In the genomic region with DNA sequence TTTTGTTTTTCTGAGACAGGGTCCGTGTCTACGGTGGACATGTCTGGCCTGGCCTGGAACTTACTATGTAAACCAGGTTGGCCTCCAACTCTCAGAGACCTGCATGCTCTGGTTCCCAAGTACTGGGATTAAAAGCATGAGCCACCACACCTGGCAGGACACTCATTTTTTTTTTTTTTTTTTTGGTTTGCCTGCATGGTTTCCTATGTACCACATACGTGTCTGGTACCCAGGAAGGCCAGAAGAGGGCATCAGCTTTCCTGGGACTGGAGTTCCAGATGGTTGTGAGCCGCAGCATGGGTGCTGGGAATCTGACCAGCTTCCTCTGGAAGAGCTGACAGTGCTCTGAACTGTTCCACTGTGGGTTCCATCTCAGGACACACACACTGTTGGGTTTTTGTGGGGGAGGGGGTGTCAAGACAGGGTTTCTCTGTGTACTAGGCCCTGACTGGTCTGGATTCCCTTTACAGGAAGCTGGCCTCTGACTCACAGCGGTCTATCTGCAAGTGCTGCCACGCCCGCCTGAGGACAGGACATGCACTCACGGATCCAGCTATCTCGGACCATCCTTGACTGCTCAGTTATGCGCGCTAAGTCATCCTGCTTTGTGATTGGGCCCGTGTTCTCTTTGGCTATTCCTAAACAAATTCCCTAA, we compare ENCODE assay signal across 27 mouse cellular contexts. TPM values are rescaled to one million over a fixed set of nuclear protein-coding genes. Genes with fewer than 3 reads are reported as not detected.
DNase-seq lines count a peak whose midpoint lies in the region; ATAC-seq and TF ChIP-seq lines count a peak whose summit lies in the region.
"Had no signal": no experiment of that assay in that cellular context is flagged by ENCODE, and none has a peak within 500 bp of the region (broad histone marks: within the 10 kb centered on the region; RNA-seq: fewer than 3 reads in every experiment).

No protein-coding gene starts in this region.

- peak; percentile 53 for DNase-seq in midbrain, embryonic 11.5 days (ENCODE audit: low spot score, missing footprints)
- DNase-seq in midbrain, embryonic 10.5 days (ENCODE audit: low spot score), result no peak
- DNase-seq in MEL (ENCODE audit: low read depth, low spot score), result peak; percentile 84
- no peak for DNase-seq in yolk sac, embryonic 10.5 days (ENCODE audit: low spot score)
- DNase-seq: adrenal gland, postnatal 10 days; B cell, adult 2 months; cerebellum, adult 2 months; cerebellum, postnatal 25 days; gastrocnemius, adult 2 months; kidney, adult 9 months; kidney, postnatal 14 days; layer of hippocampus, postnatal 36 days; lung, postnatal 14 days; right cerebral cortex, postnatal 4 days; thymus, adult 2 months had no signal

- TF ChIP-seq CTCF in intestine, postnatal 0 days (IDR thresholded peaks at IDR 0.05; ENCODE audit: low read depth), result 0 out of 2 replicates have a peak, but pooled peaks have one; percentile 13
- TF ChIP-seq CTCF in MEL (IDR thresholded peaks at IDR 0.05 in 2 of 3, conservative IDR thresholded peaks at IDR 0.05 in 1 of 3; ENCODE audit: control insufficient read depth in 1 of 3, insufficient read depth in 1 of 3, low read depth in 2 of 3, low read length in 3 of 3, poor library complexity in 1 of 3, severe bottlenecking in 1 of 3), result peak; percentile 7 to 18 (median 17); a peak in 2 of 6 replicates

- ATAC-seq in intestine, postnatal 0 days, result no peak
- no peak for ATAC-seq in intestine, embryonic 16.5 days
- no peak for ATAC-seq in midbrain, embryonic 11.5 days (ENCODE audit: low FRiP score)
- no peak for ATAC-seq in granulocyte monocyte progenitor cell, adult 5-6 weeks (replicated peaks; ENCODE audit: poor library complexity, severe bottlenecking)

- H3K9ac ChIP-seq in intestine, postnatal 0 days (ENCODE audit: low read depth, low read length), result no peak overlapping the region
- H3K9ac ChIP-seq in intestine, embryonic 16.5 days (ENCODE audit: low read depth, low read length), result no peak overlapping the region
- H3K9ac ChIP-seq in midbrain, embryonic 11.5 days (ENCODE audit: low read length), result no peak overlapping the region
- no peak overlapping the region for H3K9ac ChIP-seq in MEL (ENCODE audit: control insufficient read depth, low read depth, low read length, poor library complexity, severe bottlenecking)
- H3K9ac ChIP-seq: embryonic facial prominence, embryonic 12.5 days; forebrain, embryonic 12.5 days; hindbrain, embryonic 15.5 days; limb, embryonic 13.5 days; stomach, embryonic 15.5 days had no signal

- H3K36me3 ChIP-seq in intestine, postnatal 0 days (ENCODE audit: control insufficient read depth, insufficient read depth), result peaks cover 6% of the 10 kb centered on the region; the same call in 1 of the 2 replicates
- H3K36me3 ChIP-seq in intestine, embryonic 16.5 days (ENCODE audit: control insufficient read depth, insufficient read depth, low read length), result no peaks in the 10 kb centered on the region; the same call in 1 of the 2 replicates
- H3K36me3 ChIP-seq in midbrain, embryonic 11.5 days (ENCODE audit: control insufficient read depth, insufficient read depth, low read length), result no peaks in the 10 kb centered on the region
- H3K36me3 ChIP-seq in midbrain, embryonic 10.5 days, result no peaks in the 10 kb centered on the region
- peaks cover 0 to 17% of the 10 kb centered on the region in 2 experiments; a peak in 2 of 4 replicates for H3K36me3 ChIP-seq in MEL (ENCODE audit: control insufficient read depth in 1 of 2, insufficient read depth in 2 of 2, low read length in 2 of 2)
- H3K36me3 ChIP-seq: embryonic facial prominence, embryonic 12.5 days; forebrain, embryonic 12.5 days; heart, embryonic 10.5 days; hindbrain, embryonic 15.5 days; limb, embryonic 13.5 days; stomach, embryonic 15.5 days had no signal

- no peak overlapping the region for H3K4me2 ChIP-seq in intestine, postnatal 0 days (replicated peaks; ENCODE audit: low read depth)
- H3K4me2 ChIP-seq in intestine, embryonic 16.5 days (ENCODE audit: low read depth, low read length), result no peak overlapping the region
- H3K4me2 ChIP-seq in midbrain, embryonic 11.5 days, result no peak overlapping the region
- H3K4me2 ChIP-seq: embryonic facial prominence, embryonic 12.5 days; forebrain, embryonic 12.5 days; hindbrain, embryonic 15.5 days; limb, embryonic 13.5 days; stomach, embryonic 15.5 days had no signal

- H3K9me3 ChIP-seq in intestine, postnatal 0 days (ENCODE audit: control insufficient read depth), result no peaks in the 10 kb centered on the region
- no peaks in the 10 kb centered on the region for H3K9me3 ChIP-seq in intestine, embryonic 16.5 days (ENCODE audit: control insufficient read depth, low read length)
- no peaks in the 10 kb centered on the region; the same call in 1 of the 2 replicates for H3K9me3 ChIP-seq in midbrain, embryonic 11.5 days (ENCODE audit: control insufficient read depth, low read length)
- peaks cover 5% of the 10 kb centered on the region for H3K9me3 ChIP-seq in midbrain, embryonic 10.5 days (replicated peaks)
- no peaks in the 10 kb centered on the region for H3K9me3 ChIP-seq in MEL (replicated peaks; ENCODE audit: insufficient read depth, low read length)
- H3K9me3 ChIP-seq: heart, embryonic 10.5 days; hindbrain, embryonic 15.5 days; stomach, embryonic 15.5 days had no signal

- H3K27me3 ChIP-seq in intestine, postnatal 0 days (replicated peaks; ENCODE audit: control insufficient read depth, insufficient read depth, low read length), result peaks cover 11% of the 10 kb centered on the region; the same call in 1 of the 2 replicates
- H3K27me3 ChIP-seq in intestine, embryonic 16.5 days (replicated peaks; ENCODE audit: control insufficient read depth, insufficient read depth, low read length), result peaks cover 14% of the 10 kb centered on the region
- H3K27me3 ChIP-seq in midbrain, embryonic 11.5 days (ENCODE audit: control insufficient read depth, insufficient read depth, low read length), result peaks cover 81% of the 10 kb centered on the region
- H3K27me3 ChIP-seq in midbrain, embryonic 10.5 days (ENCODE audit: low read depth, poor library complexity, severe bottlenecking), result peaks cover 100% of the 10 kb centered on the region
- no peaks in the 10 kb centered on the region for H3K27me3 ChIP-seq in MEL (ENCODE audit: control insufficient read depth in 1 of 2, insufficient read depth in 2 of 2, low read length in 2 of 2)

- H3K79me2 ChIP-seq in MEL (ENCODE audit: control insufficient read depth, insufficient read depth, low read length, poor library complexity), result peaks cover 15% of the 10 kb centered on the region

- H3K4me3 ChIP-seq in intestine, postnatal 0 days (ENCODE audit: low read depth, low read length), result no peak overlapping the region
- no peak overlapping the region for H3K4me3 ChIP-seq in intestine, embryonic 16.5 days (ENCODE audit: low read length)
- H3K4me3 ChIP-seq in midbrain, embryonic 11.5 days (ENCODE audit: low read depth, low read length), result no peak overlapping the region
- no peak overlapping the region for H3K4me3 ChIP-seq in midbrain, embryonic 10.5 days
- H3K4me3 ChIP-seq in MEL (ENCODE audit: control insufficient read depth in 1 of 2, insufficient read depth in 1 of 2, low read depth in 2 of 2, low read length in 2 of 2), result no peak overlapping the region
- H3K4me3 ChIP-seq: embryonic facial prominence, embryonic 12.5 days; forebrain, embryonic 12.5 days; gastrocnemius, adult 2 months; heart, embryonic 10.5 days; hindbrain, embryonic 15.5 days; layer of hippocampus, adult 2 months; limb, embryonic 13.5 days; stomach, embryonic 15.5 days had no signal

- H3K4me1 ChIP-seq in intestine, postnatal 0 days (replicated peaks; ENCODE audit: control insufficient read depth, insufficient read depth, low read length), result peaks cover 20% of the 10 kb centered on the region
- peaks cover 28% of the 10 kb centered on the region for H3K4me1 ChIP-seq in intestine, embryonic 16.5 days (ENCODE audit: control insufficient read depth, insufficient read depth, low read length)
- peaks cover 15% of the 10 kb centered on the region for H3K4me1 ChIP-seq in midbrain, embryonic 11.5 days (ENCODE audit: control insufficient read depth, insufficient read depth, low read length)
- H3K4me1 ChIP-seq in midbrain, embryonic 10.5 days, result peaks cover 32% of the 10 kb centered on the region
- H3K4me1 ChIP-seq in MEL (ENCODE audit: control insufficient read depth in 1 of 2, insufficient read depth in 2 of 2, low read length in 2 of 2), result peaks cover 0 to 30% of the 10 kb centered on the region in 2 experiments; a peak in 2 of 4 replicates

- TF ChIP-seq EP300 in MEL (IDR thresholded peaks at IDR 0.05; ENCODE audit: low read depth in 1 of 2, low read length in 2 of 2), result peak; percentile 49 to 63

- TF ChIP-seq POLR2A in MEL (IDR thresholded peaks at IDR 0.05; ENCODE audit: control insufficient read depth in 1 of 2, insufficient read depth in 1 of 2, low read depth in 1 of 2, low read length in 2 of 2, poor library complexity in 1 of 2), result 0 out of 4 replicates have a peak, but pooled peaks of 1 of the 2 experiments have one; percentile 17

- 79% methylated on average over 12 of the region's 12 CpGs for WGBS in intestine, postnatal 0 days
- 86% methylated on average over 12 of the region's 12 CpGs for WGBS in intestine, embryonic 16.5 days
- WGBS in midbrain, embryonic 11.5 days, result 88% methylated on average over 12 of the region's 12 CpGs
- 86% methylated on average over 12 of the region's 12 CpGs for WGBS in midbrain, embryonic 10.5 days

- no peak for TF ChIP-seq RAD21 in MEL (IDR thresholded peaks at IDR 0.05; ENCODE audit: low read depth, low read length)

- no peak overlapping the region for H3K27ac ChIP-seq in intestine, postnatal 0 days (ENCODE audit: low read depth, low read length)
- no peak overlapping the region for H3K27ac ChIP-seq in intestine, embryonic 16.5 days (ENCODE audit: low read length)
- no peak overlapping the region for H3K27ac ChIP-seq in midbrain, embryonic 11.5 days (ENCODE audit: low read depth, low read length)
- no peak overlapping the region for H3K27ac ChIP-seq in midbrain, embryonic 10.5 days (replicated peaks)
- H3K27ac ChIP-seq in MEL (ENCODE audit: control insufficient read depth, low read depth, low read length), result peak overlapping the region; percentile 49
- H3K27ac ChIP-seq: embryonic facial prominence, embryonic 12.5 days; forebrain, embryonic 12.5 days; gastrocnemius, adult 2 months; heart, embryonic 10.5 days; hindbrain, embryonic 15.5 days; layer of hippocampus, adult 2 months; limb, embryonic 13.5 days; stomach, embryonic 15.5 days had no signal

RNA-seq across cellular contexts. Expression of a gene that starts 3.0 kb away (rescaled TPM):
- polyA plus RNA-seq in intestine, postnatal 0 days (2015; fragmentation: Nextera tagmentation; extraction: Ambion mirVana), result 50.6 TPM in 2 replicates
- polyA plus RNA-seq in intestine, embryonic 16.5 days (2015; fragmentation: Nextera tagmentation; extraction: Ambion mirVana), result 44.9 and 46.0 TPM in 2 replicates
- polyA plus RNA-seq in midbrain, embryonic 11.5 days (2014; fragmentation: Nextera tagmentation; extraction: Ambion mirVana), result 11.3 and 15.0 TPM in 2 replicates
- polyA plus RNA-seq in midbrain, embryonic 10.5 days (2016; fragmentation: Nextera tagmentation; extraction: Ambion mirVana), result 13.6 and 14.6 TPM in 2 replicates
- total RNA-seq in MEL (2012; rRNA removed), result 29.0 and 31.0 TPM in 2 replicates
- polyA plus RNA-seq in MEL (2012; ENCODE audit: insufficient read depth in 1 of 2, insufficient read length in 2 of 2, low read depth in 1 of 2, low replicate concordance in 2 of 2, missing spikeins in 1 of 2), result 10 to 100 TPM in 1 of 2 experiments, not detected in 1; 33.5 TPM
- total RNA-seq in granulocyte monocyte progenitor cell, adult 5-6 weeks (2014; fragmentation: Nextera tagmentation), result 8.7 and 9.4 TPM in 2 replicates
- 15.8 and 21.0 TPM in 2 replicates for total RNA-seq in granulocyte monocyte progenitor cell, adult 5-6 weeks (2017)

RNA-seq across cellular contexts. Expression of a gene that starts 3.0 kb away (rescaled TPM):
- 6.0 and 6.2 TPM in 2 replicates for polyA plus RNA-seq in intestine, postnatal 0 days (2015; fragmentation: Nextera tagmentation; extraction: Ambion mirVana)
- polyA plus RNA-seq in intestine, embryonic 16.5 days (2015; fragmentation: Nextera tagmentation; extraction: Ambion mirVana), result 6.0 and 6.8 TPM in 2 replicates
- 0.84 and 1.5 TPM in 2 replicates for polyA plus RNA-seq in midbrain, embryonic 11.5 days (2014; fragmentation: Nextera tagmentation; extraction: Ambion mirVana)
- polyA plus RNA-seq in midbrain, embryonic 10.5 days (2016; fragmentation: Nextera tagmentation; extraction: Ambion mirVana), result 0.64 and 0.72 TPM in 2 replicates
- 4.1 and 4.8 TPM in 2 replicates for total RNA-seq in MEL (2012; rRNA removed)
- polyA plus RNA-seq in MEL (2012; ENCODE audit: insufficient read depth in 1 of 2, insufficient read length in 2 of 2, low read depth in 1 of 2, low replicate concordance in 2 of 2, missing spikeins in 1 of 2), result 1 to 10 TPM in 1 of 2 experiments, not detected in 1; 7.2 TPM
- 0.21 and 4.4 TPM in 2 replicates for total RNA-seq in granulocyte monocyte progenitor cell, adult 5-6 weeks (2014; fragmentation: Nextera tagmentation)
- 1.7 and 3.6 TPM in 2 replicates for total RNA-seq in granulocyte monocyte progenitor cell, adult 5-6 weeks (2017)

RNA-seq across cellular contexts. Expression of a gene that starts 6.5 kb away (rescaled TPM):
- 7.1 and 8.1 TPM in 2 replicates for polyA plus RNA-seq in intestine, postnatal 0 days (2015; fragmentation: Nextera tagmentation; extraction: Ambion mirVana)
- polyA plus RNA-seq in intestine, embryonic 16.5 days (2015; fragmentation: Nextera tagmentation; extraction: Ambion mirVana), result 16.2 and 17.5 TPM in 2 replicates
- polyA plus RNA-seq in midbrain, embryonic 11.5 days (2014; fragmentation: Nextera tagmentation; extraction: Ambion mirVana), result 5.6 and 6.1 TPM in 2 replicates
- polyA plus RNA-seq in midbrain, embryonic 10.5 days (2016; fragmentation: Nextera tagmentation; extraction: Ambion mirVana), result 2.4 and 4.2 TPM in 2 replicates
- 2.7 and 2.8 TPM in 2 replicates for total RNA-seq in MEL (2012; rRNA removed)
- polyA plus RNA-seq in MEL (2012; ENCODE audit: insufficient read depth in 1 of 2, insufficient read length in 2 of 2, low read depth in 1 of 2, low replicate concordance in 2 of 2, missing spikeins in 1 of 2), result 1 to 10 TPM in 1 of 2 experiments, not detected in 1; 4.7 TPM
- total RNA-seq in granulocyte monocyte progenitor cell, adult 5-6 weeks (2014; fragmentation: Nextera tagmentation), result 0.32 TPM in 1 of 2 replicates, not detected in the other
- total RNA-seq in granulocyte monocyte progenitor cell, adult 5-6 weeks (2017), result 1.0 TPM in 1 of 2 replicates, not detected in the other
- total RNA-seq: hematopoietic stem cell, adult 5-6 weeks had no signal

RNA-seq across cellular contexts. Expression of a gene that starts 8.1 kb away (rescaled TPM):
- 0.27 and 0.48 TPM in 2 replicates for polyA plus RNA-seq in intestine, postnatal 0 days (2015; fragmentation: Nextera tagmentation; extraction: Ambion mirVana)
- polyA plus RNA-seq in intestine, embryonic 16.5 days (2015; fragmentation: Nextera tagmentation; extraction: Ambion mirVana), result 0.17 and 0.18 TPM in 2 replicates
- polyA plus RNA-seq in midbrain, embryonic 11.5 days (2014; fragmentation: Nextera tagmentation; extraction: Ambion mirVana), result not detected in 2 replicates
- 0.10 TPM in 1 of 2 replicates, not detected in the other for polyA plus RNA-seq in midbrain, embryonic 10.5 days (2016; fragmentation: Nextera tagmentation; extraction: Ambion mirVana)
- total RNA-seq in MEL (2012; rRNA removed), result 1.4 and 1.7 TPM in 2 replicates
- polyA plus RNA-seq in MEL (2012; ENCODE audit: insufficient read depth in 1 of 2, insufficient read length in 2 of 2, low read depth in 1 of 2, low replicate concordance in 2 of 2, missing spikeins in 1 of 2), result 1 to 10 TPM in 1 of 2 experiments, not detected in 1; 7.1 TPM
- total RNA-seq in granulocyte monocyte progenitor cell, adult 5-6 weeks (2014; fragmentation: Nextera tagmentation), result not detected in 2 replicates
- total RNA-seq in granulocyte monocyte progenitor cell, adult 5-6 weeks (2017), result not detected in 2 replicates
- total RNA-seq: hematopoietic stem cell, adult 5-6 weeks had no signal
- polyA plus RNA-seq: intestine, embryonic 14.5 days had no signal

RNA-seq across cellular contexts. Expression of a gene that starts 14.5 kb away (rescaled TPM):
- 0.76 and 0.90 TPM in 2 replicates for polyA plus RNA-seq in intestine, postnatal 0 days (2015; fragmentation: Nextera tagmentation; extraction: Ambion mirVana)
- 1.3 and 1.4 TPM in 2 replicates for polyA plus RNA-seq in intestine, embryonic 16.5 days (2015; fragmentation: Nextera tagmentation; extraction: Ambion mirVana)
- 2.0 and 3.2 TPM in 2 replicates for polyA plus RNA-seq in midbrain, embryonic 11.5 days (2014; fragmentation: Nextera tagmentation; extraction: Ambion mirVana)
- polyA plus RNA-seq in midbrain, embryonic 10.5 days (2016; fragmentation: Nextera tagmentation; extraction: Ambion mirVana), result 1.4 and 2.3 TPM in 2 replicates
- total RNA-seq in MEL (2012; rRNA removed), result 0.69 and 0.89 TPM in 2 replicates
- under 1 TPM in 1 of 2 experiments, not detected in 1; 0.63 TPM for polyA plus RNA-seq in MEL (2012; ENCODE audit: insufficient read depth in 1 of 2, insufficient read length in 2 of 2, low read depth in 1 of 2, low replicate concordance in 2 of 2, missing spikeins in 1 of 2)
- total RNA-seq in granulocyte monocyte progenitor cell, adult 5-6 weeks (2014; fragmentation: Nextera tagmentation), result not detected in 2 replicates
- not detected in 2 replicates for total RNA-seq in granulocyte monocyte progenitor cell, adult 5-6 weeks (2017)

Comparison
In these comparisons a context has a peak if more than half of its experiments do, and no peak if none do; other contexts are left out.
1. DNase-seq: peak in midbrain, embryonic 11.5 days (single experiment) and MEL (single experiment); none in midbrain, embryonic 10.5 days (single experiment) and yolk sac, embryonic 10.5 days (single experiment).